Mouse (Mus musculus): Measurements from ENCODE around the gene Sept11.

DNA sequence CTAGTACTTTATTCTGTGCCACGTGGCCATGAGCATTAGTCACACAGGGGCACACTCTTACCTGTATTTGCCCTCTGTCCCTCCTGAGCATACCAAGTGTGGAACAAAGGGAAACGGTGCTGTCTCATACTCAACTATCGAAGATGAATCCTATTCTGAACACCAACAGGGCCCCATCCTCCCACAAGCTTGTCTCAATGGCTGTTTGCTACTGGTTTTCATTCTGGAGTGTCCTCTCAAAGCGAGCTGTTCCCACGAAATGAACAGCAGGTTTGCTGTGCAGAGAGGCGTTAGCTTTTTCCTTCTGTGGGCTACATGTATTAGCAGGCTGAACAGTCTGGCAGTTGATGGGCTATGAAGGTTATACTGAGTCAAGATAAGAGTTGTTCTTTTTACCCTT is 85.4 kb downstream of the Sept11 start:
- TF ChIP-seq POLR2A (IDR thresholded peaks at IDR 0.05; ENCODE audit: borderline replicate concordance, insufficient read depth, low read length), result no peak
- TF ChIP-seq CTCF (IDR thresholded peaks at IDR 0.05; ENCODE audit: borderline replicate concordance, insufficient read depth, low read depth, low read length), result no peak
